Mouse (Mus musculus) intestine, embryonic 15.5 days (tissue): ENCODE measurements around the gene Olfr67. TPM values are rescaled to one million over a fixed set of nuclear protein-coding genes. Genes with fewer than 3 reads are reported as not detected.
"Not testable (repeated sequence)": the region's sequence is repeated elsewhere in the genome, so short reads cannot be mapped to it uniquely, and the experiment has no call there.

Source experiments
- ATAC-seq: fragments of 200-750 bp; cut with Nextera tagmentation; 2 replicates; pipeline ENCODE4 v1.8.0; 2017; ENCODE audit warnings: moderate TSS enrichment, moderate library complexity
- H3K27ac ChIP-seq: fragments of 300-500 bp; sonication (generic); 2 replicates; pipeline ENCODE4 v1.5.1; 2015; ENCODE audit warnings: mild to moderate bottlenecking, inconsistent platforms
- H3K27me3 ChIP-seq: fragments of 300-500 bp; sonication (generic); replicated peaks from 2 replicates; pipeline ENCODE4 v1.6.1; 2015; ENCODE audit warnings: inconsistent platforms
- H3K36me3 ChIP-seq: fragments of 300-500 bp; sonication (generic); 2 replicates; pipeline ENCODE4 v1.6.1; 2015; ENCODE audit warnings: inconsistent platforms
- H3K4me1 ChIP-seq: fragments of 300-500 bp; sonication (generic); replicated peaks from 2 replicates; pipeline ENCODE4 v1.6.1; 2015; ENCODE audit warnings: inconsistent platforms
- H3K4me2 ChIP-seq: fragments of 300-500 bp; sonication (generic); replicated peaks from 2 replicates; pipeline ENCODE4 v1.6.1; 2015; ENCODE audit warnings: mild to moderate bottlenecking, inconsistent platforms
- H3K4me3 ChIP-seq: fragments of 300-500 bp; sonication (generic); replicated peaks from 2 replicates; pipeline ENCODE4 v1.5.1; 2015; ENCODE audit warnings: inconsistent platforms
- H3K9ac ChIP-seq: fragments of 300-500 bp; sonication (generic); 2 replicates; pipeline ENCODE4 v1.6.1; 2015; ENCODE audit warnings: inconsistent platforms
- H3K9me3 ChIP-seq: fragments of 300-500 bp; sonication (generic); 2 replicates; pipeline ENCODE4 v1.6.1; 2016; ENCODE audit warnings: inconsistent platforms
- WGBS: fragments of 180-500 bp; shearing (Covaris S2); methylation state at CpG from one replicate; pipeline ENCODE4 v1.1.7; 2015; 5-methylcytosine and 5-hydroxymethylcytosine counted together
- polyA plus RNA-seq: library from polyadenylated mRNA; unstranded; fragments of >200 nt; fragmentation: Nextera tagmentation; extraction: Ambion mirVana; gene quantifications from 2 replicates; pipeline ENCODE4 v1.2.1, GENCODE M21; 2015

Gene Olfr67
- polyA plus RNA-seq = not detected in 2 replicates

GRCm38 (mm10) chr7:103791721-103792120 is at the start of gene Olfr67:
Gene Olfr67, minus strand, starts transcription at chr7:103791821.
- Histone ChIP-seq H3K4me1 (no peaks in the 10 kb centered on the region), H3K4me3 (no peak within 1 kb of the TSS), H3K36me3 (no peaks in the 10 kb centered on the region), H3K27me3 (no peaks in the 10 kb centered on the region), H3K4me2 (no peak within 1 kb of the TSS), H3K27ac (no peak within 1 kb of the TSS), H3K9me3 (no peaks in the 10 kb centered on the region), H3K9ac (no peak within 1 kb of the TSS)
- no peak for ATAC-seq
- WGBS = 74% methylated on average over 3 of the region's 3 CpGs

GRCm38 (mm10) chr7:103840268-103840667 is 48.6 kb upstream of the Olfr67 start, which contains the start of gene Hbb-bh2:
Gene Hbb-bh2, minus strand, starts transcription at chr7:103840520.
- 72% methylated on average over 3 of the region's 3 CpGs for WGBS
- no peaks in the 10 kb centered on the region for H3K27me3 ChIP-seq
- H3K4me3 ChIP-seq = no peak within 1 kb of the TSS
- ATAC-seq = no peak
- H3K4me2 ChIP-seq = no peak within 1 kb of the TSS
- no peaks in the 10 kb centered on the region for H3K9me3 ChIP-seq
- no peaks in the 10 kb centered on the region for H3K36me3 ChIP-seq
- no peak within 1 kb of the TSS for H3K27ac ChIP-seq
- H3K4me1 ChIP-seq = no peaks in the 10 kb centered on the region
- no peak within 1 kb of the TSS for H3K9ac ChIP-seq

GRCm38 (mm10) chr7:103827808-103828207 is 36.2 kb upstream of the Olfr67 start, which contains the start of gene Hbb-bs:
Gene Hbb-bs, minus strand, starts transcription at chr7:103828096.
- Histone ChIP-seq H3K27ac (no peak within 1 kb of the TSS), H3K4me1 (no peaks in the 10 kb centered on the region), H3K27me3 (no peaks in the 10 kb centered on the region), H3K4me2 (no peak within 1 kb of the TSS), H3K4me3 (no peak within 1 kb of the TSS), H3K36me3 (no peaks in the 10 kb centered on the region), H3K9ac (no peak within 1 kb of the TSS), H3K9me3 (no peaks in the 10 kb centered on the region)
- WGBS = 90% methylated on average over 4 of the region's 4 CpGs
- peak; percentile 90 for ATAC-seq

GRCm38 (mm10) chr7:103827139-103827538 is 35.5 kb upstream of the Olfr67 start:
- not testable (repeated sequence) for H3K4me2 ChIP-seq, H3K9me3 ChIP-seq, H3K27ac ChIP-seq, H3K9ac ChIP-seq, H3K4me1 ChIP-seq, H3K36me3 ChIP-seq, H3K27me3 ChIP-seq, H3K4me3 ChIP-seq, ATAC-seq
- no CpG with 5 or more reads among the region's 2 CpGs for WGBS

GRCm38 (mm10) chr7:103826255-103826887 is 34.8 kb upstream of the Olfr67 start:
- ATAC-seq = peak; percentile 76; the same call in 1 of the 2 replicates
- Histone ChIP-seq H3K27ac (no peak overlapping the region), H3K4me2 (no peak overlapping the region), H3K27me3 (no peaks in the 10 kb centered on the region), H3K4me1 (no peaks in the 10 kb centered on the region), H3K36me3 (no peaks in the 10 kb centered on the region), H3K9me3 (no peaks in the 10 kb centered on the region), H3K4me3 (no peak overlapping the region), H3K9ac (no peak overlapping the region)
- 66% methylated on average over 3 of the region's 3 CpGs for WGBS

- Histone ChIP-seq H3K27me3 (no peaks in the 10 kb centered on the region), H3K9ac (no peak overlapping the region), H3K4me1 (no peaks in the 10 kb centered on the region), H3K4me3 (no peak overlapping the region), H3K4me2 (no peak overlapping the region), H3K27ac (no peak overlapping the region), H3K9me3 (no peaks in the 10 kb centered on the region), H3K36me3 (no peaks in the 10 kb centered on the region)
- WGBS = 87% methylated on average over 3 of the region's 3 CpGs
- peak; percentile 84; the same call in 1 of the 2 replicates for ATAC-seq
Measured at GRCm38 (mm10) chr7:103825536-103826254, 34.1 kb upstream of the Olfr67 start.

- Histone ChIP-seq H3K4me3 (no peak overlapping the region), H3K9ac (no peak overlapping the region), H3K4me1 (no peaks in the 10 kb centered on the region), H3K4me2 (no peak overlapping the region), H3K9me3 (no peaks in the 10 kb centered on the region), H3K27ac (no peak overlapping the region), H3K27me3 (no peaks in the 10 kb centered on the region), H3K36me3 (no peaks in the 10 kb centered on the region)
- 87% methylated on average over 2 of the region's 2 CpGs for WGBS
- ATAC-seq = no peak
Measured at GRCm38 (mm10) chr7:103824597-103824996, 33.0 kb upstream of the Olfr67 start.

GRCm38 (mm10) chr7:103815085-103815484 is 23.5 kb upstream of the Olfr67 start:
- H3K36me3 ChIP-seq, H3K27ac ChIP-seq, H3K4me2 ChIP-seq, H3K4me1 ChIP-seq, H3K27me3 ChIP-seq, H3K9me3 ChIP-seq, ATAC-seq, H3K9ac ChIP-seq, H3K4me3 ChIP-seq: not testable (repeated sequence)
- 89% methylated on average over 1 of the region's 2 CpGs for WGBS

- Histone ChIP-seq H3K4me1 (no peaks in the 10 kb centered on the region), H3K36me3 (no peaks in the 10 kb centered on the region), H3K27me3 (no peaks in the 10 kb centered on the region), H3K9ac (no peak within 1 kb of the TSS), H3K27ac (no peak within 1 kb of the TSS), H3K9me3 (no peaks in the 10 kb centered on the region), H3K4me3 (no peak within 1 kb of the TSS), H3K4me2 (no peak within 1 kb of the TSS)
- ATAC-seq = peak; percentile 73; the same call in 1 of the 2 replicates
- 84% methylated on average over 3 of the region's 3 CpGs for WGBS
Measured at GRCm38 (mm10) chr7:103813766-103814165, 22.1 kb upstream of the Olfr67 start, which contains the start of gene Hbb-bt. Gene Hbb-bt, minus strand, starts transcription at chr7:103813996.

- not testable (repeated sequence) for H3K9ac ChIP-seq, ATAC-seq, H3K4me2 ChIP-seq, H3K9me3 ChIP-seq, H3K27me3 ChIP-seq, H3K36me3 ChIP-seq, H3K27ac ChIP-seq, H3K4me3 ChIP-seq, H3K4me1 ChIP-seq
- no CpG with 5 or more reads among the region's 3 CpGs for WGBS
Measured at GRCm38 (mm10) chr7:103813152-103813551, 21.5 kb upstream of the Olfr67 start.

- Histone ChIP-seq H3K4me3 (no peak overlapping the region), H3K9me3 (no peaks in the 10 kb centered on the region), H3K36me3 (no peaks in the 10 kb centered on the region), H3K4me1 (no peaks in the 10 kb centered on the region), H3K9ac (no peak overlapping the region), H3K27me3 (no peaks in the 10 kb centered on the region), H3K4me2 (no peak overlapping the region), H3K27ac (no peak overlapping the region)
- 63% methylated on average over 1 of the region's 1 CpGs for WGBS
- ATAC-seq = no peak
Measured at GRCm38 (mm10) chr7:103812174-103812573, 20.6 kb upstream of the Olfr67 start.

GRCm38 (mm10) chr7:103811223-103811845 is 19.7 kb upstream of the Olfr67 start:
- Histone ChIP-seq H3K9me3 (no peaks in the 10 kb centered on the region), H3K36me3 (no peaks in the 10 kb centered on the region), H3K27me3 (no peaks in the 10 kb centered on the region), H3K4me3 (no peak overlapping the region), H3K9ac (no peak overlapping the region), H3K4me1 (no peaks in the 10 kb centered on the region), H3K27ac (no peak overlapping the region), H3K4me2 (no peak overlapping the region)
- ATAC-seq = peak; percentile 41; the same call in 1 of the 2 replicates
- 73% methylated on average over 1 of the region's 1 CpGs for WGBS
